Mouse (Mus musculus) embryonic fibroblast, embryonic 13.5 days (primary cell): Measurements from ENCODE around the gene Arhgap4. TPM values are rescaled to one million over a fixed set of nuclear protein-coding genes. Genes with fewer than 3 reads are reported as not detected.

Experiments used
- H3K27ac ChIP-seq: 2 replicates; pipeline ENCODE4 v1.5.1; 2012; ENCODE audit warnings: low read length, control low read depth, inconsistent platforms; ENCODE audit not compliant: insufficient read depth
- H3K4me1 ChIP-seq: 2 replicates; pipeline ENCODE4 v1.6.1; 2011; ENCODE audit warnings: low read length; ENCODE audit not compliant: control insufficient read depth, insufficient read depth
- H3K4me3 ChIP-seq: 2 replicates; pipeline ENCODE4 v1.5.1; 2011; ENCODE audit warnings: mild to moderate bottlenecking, control low read depth, low read length; ENCODE audit not compliant: insufficient read depth
- CTCF ChIP-seq: IDR thresholded peaks from 2 replicates; pipeline ENCODE4 v1.5.1; 2011; ENCODE audit warnings: mild to moderate bottlenecking, control low read depth, low read length, moderate library complexity, borderline replicate concordance; ENCODE audit not compliant: insufficient read depth
- POLR2A ChIP-seq: IDR thresholded peaks from 2 replicates; pipeline ENCODE4 v1.6.1; 2011; ENCODE audit warnings: low read depth, mild to moderate bottlenecking, control low read depth, low read length, moderate library complexity
- polyA plus RNA-seq: library from polyadenylated mRNA; stranded (reverse); fragments of >200 nt; gene quantifications from 2 replicates; pipeline ENCODE4 v1.2.4, GENCODE M21; 2011; ENCODE audit warnings: low read depth; ENCODE audit not compliant: missing spikeins, insufficient read length

Arhgap4 gene
- polyA plus RNA-seq, result 0.40 and 0.72 TPM in 2 replicates

- no peaks in the 10 kb centered on the region for H3K4me1 ChIP-seq
- peak within 1 kb of the TSS; percentile 91 for H3K4me3 ChIP-seq
- peak; percentile 54 for TF ChIP-seq POLR2A
- no peak for TF ChIP-seq CTCF
- H3K27ac ChIP-seq, result peak within 1 kb of the TSS; percentile 53
Observed at GRCm38 (mm10) chrX:73921823-73922549, at the start of gene Arhgap4, which contains the start of gene Naa10. Gene Arhgap4, minus strand, starts transcription at chrX:73921870. Gene Naa10, minus strand, starts transcription at chrX:73921944.

GRCm38 (mm10) chrX:73970781-73971180 lies 49.1 kb upstream of the Arhgap4 start:
- Histone ChIP-seq H3K27ac (no peak overlapping the region), H3K4me3 (no peak overlapping the region), H3K4me1 (no peaks in the 10 kb centered on the region)
- no peak for TF ChIP-seq POLR2A
- TF ChIP-seq CTCF, result no peak

GRCm38 (mm10) chrX:73969729-73970128 lies 48.1 kb upstream of the Arhgap4 start:
- H3K27ac ChIP-seq, result no peak overlapping the region
- H3K4me1 ChIP-seq, result no peaks in the 10 kb centered on the region
- H3K4me3 ChIP-seq, result no peak overlapping the region
- TF ChIP-seq POLR2A, result no peak
- no peak for TF ChIP-seq CTCF

- TF ChIP-seq CTCF, result no peak
- no peak for TF ChIP-seq POLR2A
- Histone ChIP-seq H3K4me1 (no peaks in the 10 kb centered on the region), H3K27ac (no peak overlapping the region), H3K4me3 (no peak overlapping the region)
Observed at GRCm38 (mm10) chrX:73969167-73969566, 47.5 kb upstream of the Arhgap4 start.

- peak overlapping the region; percentile 98 for H3K27ac ChIP-seq
- peak overlapping the region; percentile 88 for H3K4me3 ChIP-seq
- TF ChIP-seq POLR2A, result peak; percentile 53
- no peak for TF ChIP-seq CTCF
- H3K4me1 ChIP-seq, result no peaks in the 10 kb centered on the region; the same call in 1 of the 2 replicates
Observed at GRCm38 (mm10) chrX:73967177-73968075, 45.8 kb upstream of the Arhgap4 start.

- H3K27ac ChIP-seq, result peak within 1 kb of the TSS; percentile 98
- TF ChIP-seq CTCF, result no peak
- TF ChIP-seq POLR2A, result peak; percentile 47
- H3K4me3 ChIP-seq, result peak within 1 kb of the TSS; percentile 88
- H3K4me1 ChIP-seq, result no peaks in the 10 kb centered on the region; the same call in 1 of the 2 replicates
Observed at GRCm38 (mm10) chrX:73966248-73967176, 44.8 kb upstream of the Arhgap4 start, which contains the start of gene Hcfc1. Gene Hcfc1, minus strand, starts transcription at chrX:73966357.

GRCm38 (mm10) chrX:73965307-73965706 lies 43.6 kb upstream of the Arhgap4 start:
- peak overlapping the region; percentile 98 for H3K27ac ChIP-seq
- no peak for TF ChIP-seq POLR2A
- TF ChIP-seq CTCF, result no peak
- H3K4me3 ChIP-seq, result peak overlapping the region; percentile 88
- H3K4me1 ChIP-seq, result no peaks in the 10 kb centered on the region; the same call in 1 of the 2 replicates

- H3K4me1 ChIP-seq, result no peaks in the 10 kb centered on the region; the same call in 1 of the 2 replicates
- H3K4me3 ChIP-seq, result peak overlapping the region; percentile 88
- TF ChIP-seq POLR2A (peak; percentile 63; the same call in 1 of the 2 replicates), CTCF (no peak)
- no peak overlapping the region for H3K27ac ChIP-seq
Observed at GRCm38 (mm10) chrX:73964363-73964762, 42.7 kb upstream of the Arhgap4 start.

- no peak for TF ChIP-seq CTCF
- no peak for TF ChIP-seq POLR2A
- no peak overlapping the region for H3K4me3 ChIP-seq
- H3K27ac ChIP-seq, result no peak overlapping the region
- H3K4me1 ChIP-seq, result no peaks in the 10 kb centered on the region
Observed at GRCm38 (mm10) chrX:73954988-73955387, 33.3 kb upstream of the Arhgap4 start.
